Mouse (Mus musculus) intestine, embryonic 16.5 days (tissue): ENCODE measurements around the gene Stk19. TPM values are rescaled to one million over a fixed set of nuclear protein-coding genes. Genes with fewer than 3 reads are reported as not detected.
"Not testable (repeated sequence)": the region's sequence is repeated elsewhere in the genome, so short reads cannot be mapped to it uniquely, and the experiment has no call there.

Experiments
- ATAC-seq: fragments of 200-750 bp; cut with Nextera tagmentation; 2 replicates; pipeline ENCODE4 v1.8.0; 2017; ENCODE audit warnings: moderate TSS enrichment, moderate library complexity
- H3K27ac ChIP-seq: fragments of 300-500 bp; sonication (generic); 2 replicates; pipeline ENCODE4 v1.5.1; 2014; ENCODE audit warnings: mild to moderate bottlenecking, low read length
- H3K27me3 ChIP-seq: fragments of 300-500 bp; sonication (generic); replicated peaks from 2 replicates; pipeline ENCODE4 v1.6.1; 2014; ENCODE audit warnings: low read length, control low read depth, mixed read lengths; ENCODE audit not compliant: control insufficient read depth, insufficient read depth
- H3K36me3 ChIP-seq: fragments of 300-500 bp; sonication (generic); 2 replicates; pipeline ENCODE4 v1.6.1; 2014; ENCODE audit warnings: low read length, control low read depth; ENCODE audit not compliant: control insufficient read depth, insufficient read depth
- H3K4me1 ChIP-seq: fragments of 300-500 bp; sonication (generic); 2 replicates; pipeline ENCODE4 v1.6.1; 2014; ENCODE audit warnings: low read length, control low read depth, mixed read lengths; ENCODE audit not compliant: control insufficient read depth, insufficient read depth
- H3K4me2 ChIP-seq: fragments of 300-500 bp; sonication (generic); 2 replicates; pipeline ENCODE4 v1.6.1; 2014; ENCODE audit warnings: low read depth, low read length, control low read depth
- H3K4me3 ChIP-seq: fragments of 300-500 bp; sonication (generic); 2 replicates; pipeline ENCODE4 v1.5.1; 2014; ENCODE audit warnings: mild to moderate bottlenecking, low read length
- H3K9ac ChIP-seq: fragments of 300-500 bp; sonication (generic); 2 replicates; pipeline ENCODE4 v1.6.1; 2014; ENCODE audit warnings: low read depth, low read length
- H3K9me3 ChIP-seq: fragments of 300-500 bp; sonication (generic); 2 replicates; pipeline ENCODE4 v1.6.1; 2016; ENCODE audit warnings: low read length, control low read depth; ENCODE audit not compliant: control insufficient read depth
- WGBS: fragments of 180-500 bp; shearing (Covaris S2); extraction: QIAGEN DNeasy Blood & Tissue Kit; methylation state at CpG from one replicate; pipeline ENCODE4 v1.1.7; 2014; 5-methylcytosine and 5-hydroxymethylcytosine counted together
- polyA plus RNA-seq: library from polyadenylated mRNA; unstranded; fragments of >200 nt; fragmentation: Nextera tagmentation; extraction: Ambion mirVana; gene quantifications from 2 replicates; pipeline ENCODE4 v1.2.1, GENCODE M21; 2015

Stk19 gene
- polyA plus RNA-seq, 1 experiment from 2014 or later, result 26.5 TPM

GRCm38 (mm10) chr17:34804301-34804700 is 32.4 kb downstream of the Stk19 start, which contains the start of gene Cyp21a1:
Gene Cyp21a1 (minus strand): TSS chr17:34804561.
- H3K4me2 ChIP-seq, ATAC-seq, H3K9me3 ChIP-seq, H3K4me1 ChIP-seq, H3K27ac ChIP-seq, H3K36me3 ChIP-seq, H3K27me3 ChIP-seq, H3K9ac ChIP-seq, H3K4me3 ChIP-seq: not testable (repeated sequence)
- WGBS, result 90% methylated on average over 4 of the region's 6 CpGs

- H3K27me3 ChIP-seq, H3K27ac ChIP-seq, H3K9me3 ChIP-seq, ATAC-seq, H3K4me3 ChIP-seq, H3K4me1 ChIP-seq, H3K4me2 ChIP-seq, H3K9ac ChIP-seq, H3K36me3 ChIP-seq: not testable (repeated sequence)
- 90% methylated on average over 6 of the region's 6 CpGs for WGBS
These were observed 33.4 kb downstream of the Stk19 start for GRCm38 (mm10) chr17:34803367-34803766.

GRCm38 (mm10) chr17:34802756-34803155 is 34.0 kb downstream of the Stk19 start:
- WGBS, result 92% methylated on average over 9 of the region's 9 CpGs
- H3K4me3 ChIP-seq, H3K9me3 ChIP-seq, H3K27ac ChIP-seq, H3K36me3 ChIP-seq, H3K4me1 ChIP-seq, H3K9ac ChIP-seq, ATAC-seq, H3K27me3 ChIP-seq, H3K4me2 ChIP-seq: not testable (repeated sequence)

- H3K4me2 ChIP-seq, H3K4me1 ChIP-seq, H3K36me3 ChIP-seq, H3K4me3 ChIP-seq, ATAC-seq, H3K27me3 ChIP-seq, H3K9ac ChIP-seq, H3K27ac ChIP-seq, H3K9me3 ChIP-seq: not testable (repeated sequence)
- 90% methylated on average over 16 of the region's 16 CpGs for WGBS
These were observed 35.9 kb downstream of the Stk19 start for GRCm38 (mm10) chr17:34800781-34801305.

GRCm38 (mm10) chr17:34799531-34799925 is 37.2 kb downstream of the Stk19 start:
- no peaks in the 10 kb centered on the region for H3K4me1 ChIP-seq
- no peak overlapping the region for H3K9ac ChIP-seq
- H3K4me3 ChIP-seq, result no peak overlapping the region
- WGBS, result 90% methylated on average over 4 of the region's 4 CpGs
- no peak for ATAC-seq
- H3K27ac ChIP-seq, result no peak overlapping the region
- no peaks in the 10 kb centered on the region for H3K36me3 ChIP-seq
- no peaks in the 10 kb centered on the region for H3K27me3 ChIP-seq
- H3K9me3 ChIP-seq, result no peaks in the 10 kb centered on the region
- H3K4me2 ChIP-seq, result no peak overlapping the region

- no peaks in the 10 kb centered on the region for H3K4me1 ChIP-seq
- no peaks in the 10 kb centered on the region for H3K9me3 ChIP-seq
- H3K4me2 ChIP-seq, result no peak overlapping the region
- no peaks in the 10 kb centered on the region for H3K36me3 ChIP-seq
- no peak overlapping the region for H3K4me3 ChIP-seq
- no peak for ATAC-seq
- 91% methylated on average over 14 of the region's 17 CpGs for WGBS
- H3K9ac ChIP-seq, result no peak overlapping the region
- no peak overlapping the region for H3K27ac ChIP-seq
- no peaks in the 10 kb centered on the region for H3K27me3 ChIP-seq
These were observed 37.7 kb downstream of the Stk19 start for GRCm38 (mm10) chr17:34798866-34799530.

GRCm38 (mm10) chr17:34798071-34798470 is 38.7 kb downstream of the Stk19 start:
- not testable (repeated sequence) for H3K4me3 ChIP-seq, H3K27me3 ChIP-seq, H3K27ac ChIP-seq, H3K9me3 ChIP-seq, H3K4me1 ChIP-seq, H3K36me3 ChIP-seq, H3K9ac ChIP-seq, H3K4me2 ChIP-seq, ATAC-seq
- WGBS, result 81% methylated on average over 6 of the region's 7 CpGs

- not testable (repeated sequence) for H3K9me3 ChIP-seq, H3K4me3 ChIP-seq, H3K9ac ChIP-seq, H3K27me3 ChIP-seq, H3K27ac ChIP-seq, ATAC-seq, H3K4me2 ChIP-seq, H3K36me3 ChIP-seq, H3K4me1 ChIP-seq
- WGBS, result 84% methylated on average over 10 of the region's 10 CpGs
These were observed 39.3 kb downstream of the Stk19 start for GRCm38 (mm10) chr17:34797211-34797995.

- H3K27ac ChIP-seq, result no peak overlapping the region
- H3K27me3 ChIP-seq, result no peaks in the 10 kb centered on the region
- no peak overlapping the region for H3K4me3 ChIP-seq
- no peak for ATAC-seq
- no peaks in the 10 kb centered on the region for H3K36me3 ChIP-seq
- WGBS, result 80% methylated on average over 8 of the region's 8 CpGs
- H3K4me1 ChIP-seq, result no peaks in the 10 kb centered on the region
- H3K4me2 ChIP-seq, result no peak overlapping the region
- no peaks in the 10 kb centered on the region for H3K9me3 ChIP-seq
- H3K9ac ChIP-seq, result no peak overlapping the region
These were observed 40.2 kb downstream of the Stk19 start for GRCm38 (mm10) chr17:34796311-34797140.
